Mouse (Mus musculus) liver, embryonic 16.5 days (tissue): ENCODE data around the gene Susd3. TPM values are rescaled to one million over a fixed set of nuclear protein-coding genes. Genes with fewer than 3 reads are reported as not detected.

Experiments
- polyA plus RNA-seq: library from polyadenylated mRNA; unstranded; fragments of >200 nt; fragmentation: Nextera tagmentation; extraction: Ambion mirVana; gene quantifications from 2 replicates; pipeline ENCODE4 v1.2.1, GENCODE M21; 2015

Susd3 gene
- polyA plus RNA-seq, 1 experiment from 2014 or later = 2.0 TPM

Other genes starting within 250 kb of the Susd3 start
- gene Wnk2, start 100.7 kb downstream of the Susd3 start, polyA plus RNA-seq = 0.08 and 0.15 TPM in 2 replicates
- gene Ninj1, start 61.2 kb downstream of the Susd3 start, polyA plus RNA-seq = 54.3 and 58.0 TPM in 2 replicates
- 16.4 and 18.2 TPM in 2 replicates for gene Card19, start 32.7 kb downstream of the Susd3 start, polyA plus RNA-seq
- gene Fgd3, start 71.6 kb upstream of the Susd3 start, polyA plus RNA-seq = 0.67 and 0.70 TPM in 2 replicates
- gene Bicd2, start 92.9 kb upstream of the Susd3 start, polyA plus RNA-seq = 6.3 and 6.5 TPM in 2 replicates
- gene Ippk, start 172.5 kb upstream of the Susd3 start, polyA plus RNA-seq = 6.6 and 6.8 TPM in 2 replicates
- 0.62 and 0.68 TPM in 2 replicates for gene Tes3-ps, start 244.6 kb upstream of the Susd3 start, polyA plus RNA-seq